Mouse (Mus musculus) heart, embryonic 16.5 days (tissue): ENCODE measurements around the gene Cxcl17. TPM values are rescaled to one million over a fixed set of nuclear protein-coding genes. Genes with fewer than 3 reads are reported as not detected.

ENCODE experiments used
- ATAC-seq: fragments of 200-750 bp; cut with Nextera tagmentation; replicated peaks from 2 replicates; pipeline ENCODE4 v1.8.0; 2017; ENCODE audit warnings: moderate number of reproducible peaks; ENCODE audit not compliant: insufficient read depth, low FRiP score; ENCODE audit errors: extremely low read depth
- H3K27ac ChIP-seq: fragments of 300-500 bp; sonication (generic); 2 replicates; pipeline ENCODE4 v1.5.1; 2014; ENCODE audit warnings: mild to moderate bottlenecking, low read length, control low read depth, moderate library complexity
- H3K27me3 ChIP-seq: fragments of 300-500 bp; sonication (generic); 2 replicates; pipeline ENCODE4 v1.6.1; 2014; ENCODE audit warnings: low read length, mixed read lengths; ENCODE audit not compliant: control insufficient read depth, insufficient read depth
- H3K36me3 ChIP-seq: fragments of 300-500 bp; sonication (generic); 2 replicates; pipeline ENCODE4 v1.6.1; 2014; ENCODE audit not compliant: control insufficient read depth, insufficient read depth
- H3K4me1 ChIP-seq: fragments of 300-500 bp; sonication (generic); 2 replicates; pipeline ENCODE4 v1.6.1; 2014; ENCODE audit warnings: low read length, mixed read lengths; ENCODE audit not compliant: control insufficient read depth, insufficient read depth
- H3K4me2 ChIP-seq: fragments of 300-500 bp; sonication (generic); 2 replicates; pipeline ENCODE4 v1.6.1; 2014; ENCODE audit warnings: low read depth, mild to moderate bottlenecking, control low read depth, low read length
- H3K4me3 ChIP-seq: fragments of 300-500 bp; sonication (generic); 2 replicates; pipeline ENCODE4 v1.5.1; 2014; ENCODE audit warnings: mild to moderate bottlenecking, control low read depth, low read length
- H3K9ac ChIP-seq: fragments of 300-500 bp; sonication (generic); 2 replicates; pipeline ENCODE4 v1.6.1; 2014; ENCODE audit warnings: low read length, control low read depth
- H3K9me3 ChIP-seq: fragments of 300-500 bp; sonication (generic); replicated peaks from 2 replicates; pipeline ENCODE4 v1.6.1; 2016; ENCODE audit warnings: low read length; ENCODE audit not compliant: control insufficient read depth
- WGBS: fragments of 180-500 bp; shearing (Covaris S2); extraction: QIAGEN DNeasy Blood & Tissue Kit; methylation state at CpG from one replicate; pipeline ENCODE4 v1.1.7; 2014; 5-methylcytosine and 5-hydroxymethylcytosine counted together
- polyA plus RNA-seq: library from polyadenylated mRNA; unstranded; fragments of >200 nt; fragmentation: Nextera tagmentation; extraction: Ambion mirVana; gene quantifications from 2 replicates; pipeline ENCODE4 v1.2.1, GENCODE M21; 2015

Gene Cxcl17
- polyA plus RNA-seq, 1 experiment from 2014 or later, result 0.38 TPM

- no peak overlapping the region for H3K9ac ChIP-seq
- WGBS, result 70% methylated on average over 7 of the region's 7 CpGs
- ATAC-seq, result no peak
- H3K27me3 ChIP-seq, result no peaks in the 10 kb centered on the region
- peaks cover 14% of the 10 kb centered on the region; the same call in 1 of the 2 replicates for H3K36me3 ChIP-seq
- H3K9me3 ChIP-seq, result no peaks in the 10 kb centered on the region
- peaks cover 52% of the 10 kb centered on the region for H3K4me1 ChIP-seq
- H3K4me3 ChIP-seq, result no peak overlapping the region
- H3K4me2 ChIP-seq, result no peak overlapping the region
- peak overlapping the region; percentile 53; the same call in 1 of the 2 replicates for H3K27ac ChIP-seq
Measured at GRCm38 (mm10) chr7:25388916-25389315, 23.8 kb downstream of the Cxcl17 start.

- no peaks in the 10 kb centered on the region for H3K27me3 ChIP-seq
- H3K4me3 ChIP-seq, result no peak overlapping the region
- no peaks in the 10 kb centered on the region for H3K9me3 ChIP-seq
- H3K9ac ChIP-seq, result no peak overlapping the region
- no peak overlapping the region for H3K27ac ChIP-seq
- WGBS, result 88% methylated on average over 18 of the region's 18 CpGs
- peaks cover 19% of the 10 kb centered on the region; the same call in 1 of the 2 replicates for H3K36me3 ChIP-seq
- H3K4me1 ChIP-seq, result peaks cover 49% of the 10 kb centered on the region
- ATAC-seq, result no peak
- H3K4me2 ChIP-seq, result no peak overlapping the region
Measured at GRCm38 (mm10) chr7:25387811-25388440, 24.8 kb downstream of the Cxcl17 start.

- peak; percentile 86 for ATAC-seq
- Histone ChIP-seq H3K4me3 (peak overlapping the region; percentile 11; the same call in 1 of the 2 replicates), H3K9me3 (no peaks in the 10 kb centered on the region), H3K4me2 (peak overlapping the region; percentile 53), H3K9ac (peak overlapping the region; percentile 35), H3K4me1 (peaks cover 47% of the 10 kb centered on the region), H3K27me3 (no peaks in the 10 kb centered on the region), H3K27ac (peak overlapping the region; percentile 90), H3K36me3 (peaks cover 22% of the 10 kb centered on the region; the same call in 1 of the 2 replicates)
- WGBS, result 40% methylated on average over 12 of the region's 12 CpGs
Measured at GRCm38 (mm10) chr7:25385850-25386555, 26.7 kb downstream of the Cxcl17 start.

- Histone ChIP-seq H3K9me3 (no peaks in the 10 kb centered on the region), H3K36me3 (peaks cover 22% of the 10 kb centered on the region; the same call in 1 of the 2 replicates), H3K4me3 (no peak overlapping the region), H3K27ac (peak overlapping the region; percentile 90), H3K9ac (peak overlapping the region; percentile 35; the same call in 1 of the 2 replicates), H3K27me3 (no peaks in the 10 kb centered on the region), H3K4me2 (no peak overlapping the region), H3K4me1 (peaks cover 44% of the 10 kb centered on the region)
- WGBS, result 88% methylated on average over 12 of the region's 12 CpGs
- ATAC-seq, result no peak
Measured at GRCm38 (mm10) chr7:25385259-25385658, 27.4 kb downstream of the Cxcl17 start.

GRCm38 (mm10) chr7:25384818-25385217 lies 27.9 kb downstream of the Cxcl17 start:
- Histone ChIP-seq H3K9ac (no peak overlapping the region), H3K4me1 (peaks cover 43% of the 10 kb centered on the region), H3K36me3 (peaks cover 22% of the 10 kb centered on the region; the same call in 1 of the 2 replicates), H3K9me3 (no peaks in the 10 kb centered on the region), H3K27me3 (no peaks in the 10 kb centered on the region), H3K27ac (no peak overlapping the region), H3K4me2 (no peak overlapping the region), H3K4me3 (no peak overlapping the region)
- 80% methylated on average over 9 of the region's 9 CpGs for WGBS
- no peak for ATAC-seq

- Histone ChIP-seq H3K9me3 (no peaks in the 10 kb centered on the region), H3K9ac (no peak overlapping the region), H3K4me2 (no peak overlapping the region), H3K4me3 (no peak overlapping the region), H3K27ac (no peak overlapping the region), H3K4me1 (peaks cover 40% of the 10 kb centered on the region), H3K27me3 (no peaks in the 10 kb centered on the region), H3K36me3 (peaks cover 22% of the 10 kb centered on the region; the same call in 1 of the 2 replicates)
- 87% methylated on average over 13 of the region's 13 CpGs for WGBS
- no peak for ATAC-seq
Measured at GRCm38 (mm10) chr7:25384318-25384717, 28.4 kb downstream of the Cxcl17 start.

- Histone ChIP-seq H3K4me2 (no peak overlapping the region), H3K9ac (no peak overlapping the region), H3K27ac (no peak overlapping the region), H3K9me3 (no peaks in the 10 kb centered on the region), H3K4me3 (no peak overlapping the region), H3K27me3 (no peaks in the 10 kb centered on the region), H3K4me1 (peaks cover 40% of the 10 kb centered on the region), H3K36me3 (peaks cover 22% of the 10 kb centered on the region; the same call in 1 of the 2 replicates)
- 77% methylated on average over 4 of the region's 4 CpGs for WGBS
- no peak for ATAC-seq
Measured at GRCm38 (mm10) chr7:25383891-25384290, 28.8 kb downstream of the Cxcl17 start.

GRCm38 (mm10) chr7:25383385-25383784 lies 29.3 kb downstream of the Cxcl17 start:
- H3K27ac ChIP-seq, result no peak overlapping the region
- no peak overlapping the region for H3K4me3 ChIP-seq
- no peaks in the 10 kb centered on the region for H3K9me3 ChIP-seq
- no peak overlapping the region for H3K9ac ChIP-seq
- 94% methylated on average over 7 of the region's 7 CpGs for WGBS
- no peaks in the 10 kb centered on the region for H3K27me3 ChIP-seq
- H3K4me2 ChIP-seq, result no peak overlapping the region
- H3K36me3 ChIP-seq, result peaks cover 22% of the 10 kb centered on the region; the same call in 1 of the 2 replicates
- no peak for ATAC-seq
- H3K4me1 ChIP-seq, result peaks cover 40% of the 10 kb centered on the region

- no peaks in the 10 kb centered on the region for H3K27me3 ChIP-seq
- H3K9me3 ChIP-seq, result no peaks in the 10 kb centered on the region
- H3K4me1 ChIP-seq, result peaks cover 36% of the 10 kb centered on the region
- no peak for ATAC-seq
- peaks cover 16% of the 10 kb centered on the region; the same call in 1 of the 2 replicates for H3K36me3 ChIP-seq
- no peak overlapping the region for H3K4me3 ChIP-seq
- H3K27ac ChIP-seq, result no peak overlapping the region
- H3K9ac ChIP-seq, result no peak overlapping the region
- H3K4me2 ChIP-seq, result no peak overlapping the region
Measured at GRCm38 (mm10) chr7:25382541-25382940, 30.1 kb downstream of the Cxcl17 start.
